Mouse (Mus musculus): ENCODE results near the gene Ntn5. TPM values are rescaled to one million over a fixed set of nuclear protein-coding genes. Genes with fewer than 3 reads are reported as not detected.
A peak's percentile ranks its signal among the peaks of the same experiment; 100 is the strongest.

Gene Ntn5
- total and polyA plus RNA-seq, 3 experiments = 0.18 to 0.47 (median 0.26) TPM

GRCm38 (mm10) chr7:45716952-45717917, 33.4 kb downstream of the Ntn5 start:
- Histone ChIP-seq H3K27ac (peak overlapping the region; percentile 96), H3K79me2 (replicated peaks; ENCODE audit: control insufficient read depth, insufficient read depth, low read length) (no peaks in the 10 kb centered on the region; the same call in 1 of the 2 replicates), H3K27me3 (ENCODE audit: control insufficient read depth, insufficient read depth, low read length) (no peaks in the 10 kb centered on the region), H3K4me1 (ENCODE audit: control insufficient read depth, insufficient read depth, low read length) (peaks cover 12% of the 10 kb centered on the region), H3K4me3 (peak overlapping the region; percentile 86), H3K9ac (ENCODE audit: low read depth, low read length) (peak overlapping the region; percentile 95), H3K36me3 (ENCODE audit: control insufficient read depth, insufficient read depth, low read length) (peaks cover 6% of the 10 kb centered on the region)
- intact Hi-C loops (cut with DNase I) = loop anchor here (5.0 to 10.0 kb wide), 2 partner anchors 205 to 972 kb away; partner anchors contain the start of genes Ccdc114, Emp3 and Vrk3
- peak in 1 of 2 experiments; percentile 23 for DNase-seq
- no peak for TF ChIP-seq POLR2A (IDR thresholded peaks at IDR 0.05; ENCODE audit: insufficient read depth, low read depth, low read length)
- no peak for TF ChIP-seq CTCF (IDR thresholded peaks at IDR 0.05)
- no peak for TF ChIP-seq EP300 (IDR thresholded peaks at IDR 0.05; ENCODE audit: insufficient read depth, low read depth, low read length)
- 4% methylated on average over 31 of the region's 31 CpGs for WGBS

DNA sequence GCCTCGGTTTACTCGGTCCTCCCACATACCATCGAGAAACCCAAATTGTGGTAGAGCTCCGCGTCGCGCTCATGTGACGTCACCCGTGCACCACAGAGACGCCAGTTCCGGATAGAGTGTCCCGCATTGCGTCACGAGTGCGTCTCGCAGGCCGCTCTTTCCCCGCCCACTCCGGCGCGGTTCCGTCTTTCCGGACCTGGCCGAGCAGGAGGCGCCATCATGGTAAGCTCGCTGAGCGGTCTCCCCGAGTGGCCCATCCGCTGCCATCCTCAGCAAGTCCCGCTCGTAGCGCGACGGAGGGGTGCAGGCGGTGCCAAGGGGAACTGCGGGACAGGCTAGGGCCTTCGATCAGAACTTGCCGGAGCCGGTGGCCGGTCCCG, 34.1 kb downstream of the Ntn5 start, which contains the start of gene Sphk2:
Gene Sphk2, minus strand, starts transcription at position 85 of the 380 bp plus-strand sequence.
- peak; percentile 98 for DNase-seq
- intact Hi-C loops (cut with DNase I) = loop anchor here (1.0 to 10.0 kb wide), 3 partner anchors 113 to 973 kb away; partner anchors contain the start of genes Ccdc114, Emp3 and Vrk3
- H3K27me3 ChIP-seq (ENCODE audit: control insufficient read depth, insufficient read depth, low read length) = no peaks in the 10 kb centered on the region
- H3K79me2 ChIP-seq (replicated peaks; ENCODE audit: control insufficient read depth, insufficient read depth, low read length) = no peaks in the 10 kb centered on the region; the same call in 1 of the 2 replicates
- peak within 1 kb of the TSS; percentile 95 for H3K9ac ChIP-seq (ENCODE audit: low read depth, low read length)
- H3K27ac ChIP-seq = peak within 1 kb of the TSS; percentile 96
- 1% methylated on average over 41 of the region's 41 CpGs for WGBS
- peak; percentile 98 for TF ChIP-seq EP300 (IDR thresholded peaks at IDR 0.05; ENCODE audit: insufficient read depth, low read depth, low read length)
- peak; percentile 21 for TF ChIP-seq CTCF (IDR thresholded peaks at IDR 0.05)
- peak; percentile 99 for TF ChIP-seq POLR2A (IDR thresholded peaks at IDR 0.05; ENCODE audit: insufficient read depth, low read depth, low read length)
- peak within 1 kb of the TSS; percentile 86 for H3K4me3 ChIP-seq
- H3K4me1 ChIP-seq (ENCODE audit: control insufficient read depth, insufficient read depth, low read length) = peaks cover 12% of the 10 kb centered on the region
- H3K36me3 ChIP-seq (ENCODE audit: control insufficient read depth, insufficient read depth, low read length) = peaks cover 3% of the 10 kb centered on the region

DNA sequence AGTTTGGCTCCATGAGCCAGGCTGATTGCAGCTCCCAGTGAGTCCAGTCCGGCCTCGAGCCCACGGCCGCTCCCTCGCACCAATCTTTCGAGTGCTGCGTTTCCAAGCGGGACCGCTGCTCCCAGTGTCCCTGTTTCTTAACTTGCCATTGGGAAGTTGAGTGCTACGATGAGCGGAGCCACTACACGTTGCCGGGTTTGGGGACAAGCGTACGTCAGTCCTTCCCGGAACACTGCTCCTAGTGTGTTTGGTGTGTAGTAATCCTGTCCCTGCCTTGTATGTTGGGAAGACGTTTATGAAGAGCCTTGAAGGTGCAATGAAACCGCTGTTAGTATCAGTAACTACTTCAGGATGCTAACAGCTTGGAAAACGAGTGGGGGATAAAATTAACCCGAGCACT, 34.5 kb downstream of the Ntn5 start:
- under 1% methylated on average over 20 of the region's 20 CpGs for WGBS
- Histone ChIP-seq H3K9ac (ENCODE audit: low read depth, low read length) (peak overlapping the region; percentile 83), H3K36me3 (ENCODE audit: control insufficient read depth, insufficient read depth, low read length) (peaks cover 3% of the 10 kb centered on the region), H3K79me2 (replicated peaks; ENCODE audit: control insufficient read depth, insufficient read depth, low read length) (no peaks in the 10 kb centered on the region; the same call in 1 of the 2 replicates), H3K4me3 (peak overlapping the region; percentile 86), H3K27ac (peak overlapping the region; percentile 96), H3K27me3 (ENCODE audit: control insufficient read depth, insufficient read depth, low read length) (no peaks in the 10 kb centered on the region), H3K4me1 (ENCODE audit: control insufficient read depth, insufficient read depth, low read length) (peaks cover 12% of the 10 kb centered on the region)
- intact Hi-C loops (cut with DNase I) = loop anchor here (1.0 to 10.0 kb wide), 3 partner anchors 113 to 974 kb away; partner anchors contain the start of genes Ccdc114, Emp3 and Vrk3
- TF ChIP-seq POLR2A (IDR thresholded peaks at IDR 0.05; ENCODE audit: insufficient read depth, low read depth, low read length) = no peak
- TF ChIP-seq EP300 (IDR thresholded peaks at IDR 0.05; ENCODE audit: insufficient read depth, low read depth, low read length) = no peak
- no peak for TF ChIP-seq CTCF (IDR thresholded peaks at IDR 0.05)
- no peak for DNase-seq

DNA sequence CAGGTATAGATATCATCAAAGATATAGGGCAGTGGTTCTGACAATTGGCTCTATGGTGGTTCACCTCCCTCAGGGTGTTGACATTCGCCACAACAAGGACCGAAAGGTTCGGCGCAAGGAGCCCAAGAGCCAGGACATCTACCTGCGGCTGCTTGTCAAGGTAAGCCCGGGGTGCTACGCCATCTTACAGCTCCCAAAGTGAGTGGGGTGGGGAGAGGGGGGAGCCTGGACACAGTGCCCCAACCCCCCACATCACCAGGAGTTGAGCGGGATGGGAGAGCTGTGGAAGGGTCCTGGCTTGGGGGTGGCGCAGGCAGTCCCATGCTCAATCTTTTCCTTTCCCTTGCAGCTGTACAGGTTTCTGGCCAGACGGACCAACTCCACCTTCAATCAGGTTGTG, 35.4 kb downstream of the Ntn5 start:
- Histone ChIP-seq H3K27ac (no peak overlapping the region), H3K9ac (ENCODE audit: low read depth, low read length) (no peak overlapping the region), H3K4me1 (ENCODE audit: control insufficient read depth, insufficient read depth, low read length) (peaks cover 11% of the 10 kb centered on the region), H3K36me3 (ENCODE audit: control insufficient read depth, insufficient read depth, low read length) (peaks cover 3% of the 10 kb centered on the region), H3K27me3 (ENCODE audit: control insufficient read depth, insufficient read depth, low read length) (no peaks in the 10 kb centered on the region), H3K4me3 (peak overlapping the region; percentile 86), H3K79me2 (replicated peaks; ENCODE audit: control insufficient read depth, insufficient read depth, low read length) (no peaks in the 10 kb centered on the region; the same call in 1 of the 2 replicates)
- DNase-seq = no peak
- intact Hi-C loops (cut with DNase I) = loop anchor here (5.0 to 10.0 kb wide), 2 partner anchors 203 to 974 kb away; partner anchors contain the start of genes Ccdc114, Emp3 and Vrk3
- no peak for TF ChIP-seq CTCF (IDR thresholded peaks at IDR 0.05)
- no peak for TF ChIP-seq EP300 (IDR thresholded peaks at IDR 0.05; ENCODE audit: insufficient read depth, low read depth, low read length)
- no peak for TF ChIP-seq POLR2A (IDR thresholded peaks at IDR 0.05; ENCODE audit: insufficient read depth, low read depth, low read length)
- WGBS = 78% methylated on average over 10 of the region's 10 CpGs

- intact Hi-C loops (cut with DNase I) = loop anchor here (5.0 to 10.0 kb wide), 3 partner anchors 87 to 975 kb away; partner anchors contain the start of genes Ccdc114, Emp3 and Vrk3
- Histone ChIP-seq H3K36me3 (ENCODE audit: control insufficient read depth, insufficient read depth, low read length) (peaks cover 3% of the 10 kb centered on the region), H3K4me1 (ENCODE audit: control insufficient read depth, insufficient read depth, low read length) (peaks cover 11% of the 10 kb centered on the region), H3K9ac (ENCODE audit: low read depth, low read length) (no peak overlapping the region), H3K27me3 (ENCODE audit: control insufficient read depth, insufficient read depth, low read length) (no peaks in the 10 kb centered on the region), H3K4me3 (no peak overlapping the region), H3K79me2 (replicated peaks; ENCODE audit: control insufficient read depth, insufficient read depth, low read length) (no peaks in the 10 kb centered on the region; the same call in 1 of the 2 replicates), H3K27ac (no peak overlapping the region)
- TF ChIP-seq CTCF (IDR thresholded peaks at IDR 0.05) (no peak), EP300 (IDR thresholded peaks at IDR 0.05; ENCODE audit: insufficient read depth, low read depth, low read length) (no peak), POLR2A (IDR thresholded peaks at IDR 0.05; ENCODE audit: insufficient read depth, low read depth, low read length) (no peak)
- DNase-seq = no peak
- 88% methylated on average over 16 of the region's 16 CpGs for WGBS
Observed at GRCm38 (mm10) chr7:45719738-45720412, 36.1 kb downstream of the Ntn5 start.
